Mouse (Mus musculus) CH12.LX (cell line): Measurements from ENCODE around the gene 1700123O20Rik. TPM values are rescaled to one million over a fixed set of nuclear protein-coding genes. Genes with fewer than 3 reads are reported as not detected.

Source experiments
- DNase-seq: peaks from one replicate; pipeline ENCODE4 v3.0.0-alpha.2; 2013; ENCODE audit errors: extremely low read depth
- H3K27ac ChIP-seq: 2 replicates; pipeline ENCODE4 v1.5.1; 2012; ENCODE audit warnings: low read depth, mild to moderate bottlenecking, control low read depth, moderate library complexity; ENCODE audit not compliant: insufficient read depth
- H3K27me3 ChIP-seq: replicated peaks from 2 replicates; pipeline ENCODE3; 2012; ENCODE audit warnings: inconsistent platforms
- H3K36me3 ChIP-seq, 2 experiments: replicated peaks in 1 of 2; 2 replicates each; pipeline versions ENCODE3 to v1.6.1; 2012; ENCODE audit warnings: inconsistent platforms in 1 of 2, low read length in 1 of 2, mild to moderate bottlenecking in 1 of 2, mixed read lengths in 1 of 2, moderate library complexity in 1 of 2; ENCODE audit not compliant: control insufficient read depth in 1 of 2, insufficient read depth in 1 of 2
- H3K4me1 ChIP-seq, 2 experiments: 2 replicates each; pipeline ENCODE4 v1.6.1; 2012; ENCODE audit warnings: inconsistent platforms in 1 of 2, moderate library complexity in 1 of 2; ENCODE audit not compliant: insufficient read depth in 2 of 2, control insufficient read depth in 1 of 2
- H3K4me2 ChIP-seq: 2 replicates; pipeline ENCODE4 v1.6.1; 2012; ENCODE audit warnings: low read depth, mild to moderate bottlenecking, control low read depth; ENCODE audit not compliant: poor library complexity, insufficient read depth, severe bottlenecking
- H3K4me3 ChIP-seq, 3 experiments: fragments of 150-350 bp in 1 of 3; sonication (generic) in 1 of 3; replicated peaks in 1 of 3; 2 replicates each; pipeline versions ENCODE3 to v1.5.1; 2011 to 2012; ENCODE audit warnings: low read depth in 2 of 3, low read length in 2 of 3, mild to moderate bottlenecking in 2 of 3, moderate library complexity in 2 of 3, control low read depth in 1 of 3, improper control_type of control experiment in 1 of 3, inconsistent platforms in 1 of 3, mixed read lengths in 1 of 3; ENCODE audit not compliant: poor library complexity in 1 of 3
- H3K79me2 ChIP-seq: replicated peaks from 2 replicates; pipeline ENCODE4 v1.6.1; 2012; ENCODE audit warnings: mild to moderate bottlenecking, moderate library complexity; ENCODE audit not compliant: control insufficient read depth, poor library complexity, insufficient read depth, severe bottlenecking; ENCODE audit errors: extremely low read depth
- H3K9ac ChIP-seq: 2 replicates; pipeline ENCODE4 v1.6.1; 2012; ENCODE audit warnings: low read depth, mild to moderate bottlenecking, control low read depth, moderate library complexity; ENCODE audit not compliant: insufficient read depth
- H3K9me3 ChIP-seq: replicated peaks from 2 replicates; pipeline ENCODE3; 2012; ENCODE audit warnings: low read length, inconsistent platforms, mixed read lengths
- BHLHE40 ChIP-seq: IDR thresholded peaks from 2 replicates; pipeline ENCODE4 v1.6.1; 2011; ENCODE audit warnings: mild to moderate bottlenecking, low read depth, low read length, improper control_type of control experiment
- CHD2 ChIP-seq: IDR thresholded peaks from 2 replicates; pipeline ENCODE4 v1.6.1; 2011; ENCODE audit warnings: low read length, improper control_type of control experiment
- CTCF ChIP-seq, 2 experiments: IDR thresholded peaks in 1 of 2; conservative IDR thresholded peaks in 1 of 2; 2 replicates each; pipeline ENCODE4 v1.5.1; 2011 to 2012; ENCODE audit warnings: low read depth in 2 of 2, low read length in 2 of 2, improper control_type of control experiment in 1 of 2, inconsistent platforms in 1 of 2, mild to moderate bottlenecking in 1 of 2, moderate library complexity in 1 of 2
- E2F4 ChIP-seq: IDR thresholded peaks from 2 replicates; pipeline ENCODE4 v1.6.1; 2011; ENCODE audit warnings: low read depth, low read length, improper control_type of control experiment; ENCODE audit not compliant: insufficient replicate concordance
- ETS1 ChIP-seq: conservative IDR thresholded peaks from 2 replicates; pipeline ENCODE4 v1.6.1; 2012; ENCODE audit warnings: low read depth, mild to moderate bottlenecking, inconsistent platforms, low read length, improper control_type of control experiment, moderate library complexity
- JUN ChIP-seq: IDR thresholded peaks from 2 replicates; pipeline ENCODE4 v1.6.1; 2011; ENCODE audit warnings: low read depth, mild to moderate bottlenecking, low read length, improper control_type of control experiment, moderate library complexity; ENCODE audit not compliant: insufficient read depth
- MAX ChIP-seq: IDR thresholded peaks from 2 replicates; pipeline ENCODE4 v1.6.1; 2011; ENCODE audit warnings: low read length, improper control_type of control experiment
- MEF2A ChIP-seq: IDR thresholded peaks from 2 replicates; pipeline ENCODE4 v1.6.1; 2014; ENCODE audit warnings: low read depth, mild to moderate bottlenecking, inconsistent platforms, low read length, improper control_type of control experiment, borderline replicate concordance
- MYC ChIP-seq: IDR thresholded peaks from 2 replicates; pipeline ENCODE4 v1.6.1; 2011; ENCODE audit warnings: low read depth, mild to moderate bottlenecking, improper control_type of control experiment, low read length
- NELFE ChIP-seq: IDR thresholded peaks from 2 replicates; pipeline ENCODE4 v1.6.1; 2011; ENCODE audit warnings: low read depth, low read length, improper control_type of control experiment
- POLR2A ChIP-seq: IDR thresholded peaks from 2 replicates; pipeline ENCODE4 v1.6.1; 2011; ENCODE audit warnings: low read depth, mild to moderate bottlenecking, improper control_type of control experiment, low read length
- RAD21 ChIP-seq: IDR thresholded peaks from 2 replicates; pipeline ENCODE4 v1.6.1; 2011; ENCODE audit warnings: low read depth, mild to moderate bottlenecking, low read length, improper control_type of control experiment, moderate library complexity
- SMC3 ChIP-seq: IDR thresholded peaks from 2 replicates; pipeline ENCODE4 v1.6.1; 2011; ENCODE audit warnings: low read depth, low read length, improper control_type of control experiment
- TCF12 ChIP-seq: IDR thresholded peaks from 2 replicates; pipeline ENCODE4 v1.6.1; 2014; ENCODE audit warnings: low read depth, mild to moderate bottlenecking, inconsistent platforms, low read length, improper control_type of control experiment
- ZKSCAN1 ChIP-seq: IDR thresholded peaks from 2 replicates; pipeline ENCODE4 v1.6.1; 2012; ENCODE audit warnings: low read depth, inconsistent platforms, low read length, improper control_type of control experiment, borderline replicate concordance
- ZMIZ1 ChIP-seq: IDR thresholded peaks from 2 replicates; pipeline ENCODE4 v1.6.1; 2012; ENCODE audit warnings: low read depth, mild to moderate bottlenecking, inconsistent platforms, low read length, improper control_type of control experiment
- dilution Hi-C: fragments of 300-500 bp; cut with MboI; formaldehyde crosslinking; loops from 2 replicates; pipeline ENCODE4 v1.14.3; 2020; ENCODE audit warnings: low sequenced_read_pairs; ENCODE audit not compliant: extremely low pct_unique_long_range_greater_than_20kb, extremely low pct_ligation_motif_present
- in situ Hi-C: fragments of 300-500 bp; cut with MboI; formaldehyde crosslinking; loops from 3 replicates; pipeline ENCODE4 v1.14.3; 2019; ENCODE audit warnings: low sequenced_read_pairs, low pct_ligation_motif_present, low pct_unique_long_range_greater_than_20kb, mixed read lengths
- polyA plus RNA-seq: library from polyadenylated mRNA; unstranded; fragments of >175 nt; gene quantifications from 2 replicates; pipeline ENCODE4 v1.2.1, GENCODE M21; 2012; ENCODE audit warnings: low read depth; ENCODE audit not compliant: insufficient read length
- total RNA-seq, 2 experiments: library from RNA; depleted of rRNA; stranded (reverse); fragments of 300-350 nt in 1 of 2; fragments of >200 nt in 1 of 2; gene quantifications; 2 replicates each; pipeline ENCODE4 v1.2.3; 2012 to 2014

Gene 1700123O20Rik
- total and polyA plus RNA-seq, 3 experiments: 33.1 to 60.7 (median 59.1) TPM

- dilution Hi-C loops: no loop called here
- Histone ChIP-seq H3K27ac (no peak overlapping the region), H3K4me3 (peak overlapping the region; percentile 42 to 47 (median 46)), H3K9ac (0 out of 2 replicates have a peak overlapping the region, but pooled peaks have one; percentile 21), H3K4me2 (peak overlapping the region; percentile 84), H3K27me3 (peaks cover 3% of the 10 kb centered on the region), H3K36me3 (no peaks in the 10 kb centered on the region), H3K4me1 (peaks cover 8 to 30% of the 10 kb centered on the region in 2 experiments; a peak in 3 of 4 replicates), H3K79me2 (no peaks in the 10 kb centered on the region), H3K9me3 (peaks cover 9% of the 10 kb centered on the region)
- peak; percentile 68 for DNase-seq
- in situ Hi-C loops: loop anchor here (5.0 to 10.0 kb wide), 2 partner anchors 108 to 300 kb away; partner anchors contain the start of gene Ngdn
- TF ChIP-seq CHD2 (no peak), TCF12 (0 out of 2 replicates have a peak, but pooled peaks have one; percentile 26), ETS1 (no peak), MYC (no peak), NELFE (no peak), CTCF (conservative IDR thresholded peaks at IDR 0.05 in 1 of 2, IDR thresholded peaks at IDR 0.05 in 1 of 2; ENCODE audit: low read depth in 2 of 2, low read length in 2 of 2) (peak in 1 of 2 experiments; percentile 2; a peak in 1 of 4 replicates)
These were observed 28.6 kb downstream of the 1700123O20Rik start for GRCm38 (mm10) chr14:54714617-54715081.

- peaks cover 3% of the 10 kb centered on the region for H3K27me3 ChIP-seq
- no peak for DNase-seq
- no peak overlapping the region for H3K4me2 ChIP-seq
- no peak overlapping the region for H3K9ac ChIP-seq
- peaks cover 9% of the 10 kb centered on the region for H3K9me3 ChIP-seq
- dilution Hi-C loops: no loop called here
- TF ChIP-seq CTCF (conservative IDR thresholded peaks at IDR 0.05 in 1 of 2, IDR thresholded peaks at IDR 0.05 in 1 of 2; ENCODE audit: low read depth in 2 of 2, low read length in 2 of 2) (no peak), ZMIZ1 (no peak), POLR2A (no peak), E2F4 (no peak), MEF2A (no peak), BHLHE40 (no peak), JUN (no peak), ZKSCAN1 (no peak), SMC3 (no peak), MAX (no peak), RAD21 (no peak)
- TF ChIP-seq, all 38 proteins: peak for 0
- in situ Hi-C loops: loop anchor here (5.0 to 10.0 kb wide), 2 partner anchors 107 to 299 kb away; partner anchors contain the start of gene Ngdn
- no peak overlapping the region for H3K27ac ChIP-seq
- peaks cover 8 to 30% of the 10 kb centered on the region in 2 experiments; a peak in 3 of 4 replicates for H3K4me1 ChIP-seq
- H3K79me2 ChIP-seq: no peaks in the 10 kb centered on the region
- no peak overlapping the region for H3K4me3 ChIP-seq
- no peaks in the 10 kb centered on the region for H3K36me3 ChIP-seq
These were observed 29.4 kb downstream of the 1700123O20Rik start for GRCm38 (mm10) chr14:54715402-54715801.
